ENCODE assay signal across 15 mouse cellular contexts in the genomic region with DNA sequence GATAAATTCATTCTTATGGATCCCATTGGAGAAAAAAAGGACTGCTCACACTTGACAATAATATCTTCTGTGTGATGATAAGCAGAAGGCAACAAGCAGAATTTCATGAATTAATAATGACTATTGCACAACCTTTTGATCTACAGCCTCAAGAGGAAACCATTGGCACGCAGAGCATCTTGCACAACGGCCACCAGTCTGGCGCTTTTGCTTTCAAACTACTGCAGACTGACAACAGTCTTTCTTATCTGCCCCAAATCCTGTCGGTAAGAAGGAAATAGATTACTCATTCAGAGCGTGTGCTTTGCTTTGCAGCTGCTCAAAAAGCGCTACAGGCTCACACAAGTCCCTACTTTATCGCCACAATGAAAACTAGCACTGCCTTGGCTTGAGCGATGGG. TPM values are rescaled to one million over a fixed set of nuclear protein-coding genes. Genes with fewer than 3 reads are reported as not detected.
DNase-seq lines count a peak whose midpoint lies in the region; ATAC-seq and TF ChIP-seq lines count a peak whose summit lies in the region.
"Had no signal": no experiment of that assay in that cellular context is flagged by ENCODE, and none has a peak within 500 bp of the region (broad histone marks: within the 10 kb centered on the region; RNA-seq: fewer than 3 reads in every experiment).

No protein-coding gene starts in this region.

- no peak for TF ChIP-seq CTCF in gastrocnemius, adult 2 months (IDR thresholded peaks at IDR 0.05)

- intact Hi-C loops in gastrocnemius, adult 2 months (cut with DNase I): no loop called here

- H3K4me3 ChIP-seq in gastrocnemius, adult 2 months: no peak overlapping the region
- H3K4me3 ChIP-seq: hindbrain, embryonic 15.5 days; left cerebral cortex, adult 2 months had no signal

- peak; percentile 32 for ATAC-seq in CD4-positive, CD25-positive, alpha-beta regulatory T cell, adult 4 months
- peak; percentile 99 for ATAC-seq in common myeloid progenitor, adult 5-6 weeks (replicated peaks; ENCODE audit: low read depth, poor library complexity, severe bottlenecking)

- DNase-seq in gastrocnemius, adult 2 months: peak; percentile 31
- no peak for DNase-seq in gastrocnemius, postnatal 25 days
- DNase-seq in lung, postnatal 10 days: peak; percentile 46
- DNase-seq in cerebellum, postnatal 36 days: no peak
- DNase-seq in left cerebral cortex, adult 18-20 months (ENCODE audit: low spot score in 2 of 2): no peak
- no peak for DNase-seq in thymus, postnatal 14 days
- DNase-seq: B cell, adult 2 months; embryo, embryonic 11 days; kidney, postnatal 36 days; thymus, postnatal 25 days had no signal

- no peak overlapping the region for H3K27ac ChIP-seq in gastrocnemius, adult 2 months
- H3K27ac ChIP-seq: hindbrain, embryonic 15.5 days; left cerebral cortex, adult 2 months; liver, embryonic 14.5 days had no signal

RNA-seq across cellular contexts. Expression of gene Stxbp4, which starts 51.7 kb away (rescaled TPM):
- total RNA-seq in gastrocnemius, adult 2 months (2021): 10 to 100 TPM; 14.8 to 16.8 TPM
- total RNA-seq in gastrocnemius, postnatal 25 days (2021): 10 to 100 TPM; 14.7 to 16.0 TPM
- 1 to 10 TPM; 4.5 to 5.3 TPM for polyA plus RNA-seq in CD4-positive, CD25-positive, alpha-beta regulatory T cell, adult 4 months (2017; shearing (Covaris generic))
- 9.0 and 9.1 TPM in 2 replicates for total RNA-seq in common myeloid progenitor, adult 5-6 weeks (2017)
- 10 to 100 TPM; 10.6 to 11.4 TPM for total RNA-seq in left cerebral cortex, adult 18-20 months (2021)

RNA-seq across cellular contexts. Expression of gene Cox11, which starts 51.8 kb away (rescaled TPM):
- total RNA-seq in gastrocnemius, adult 2 months (2021): 10 to 100 TPM; 20.1 to 27.9 TPM
- 10 to 100 TPM; 20.8 to 25.0 TPM for total RNA-seq in gastrocnemius, postnatal 25 days (2021)
- polyA plus RNA-seq in CD4-positive, CD25-positive, alpha-beta regulatory T cell, adult 4 months (2017; shearing (Covaris generic)): 10 to 100 TPM; 23.5 to 30.2 TPM
- 14.7 and 36.2 TPM in 2 replicates for total RNA-seq in common myeloid progenitor, adult 5-6 weeks (2017)
- total RNA-seq in left cerebral cortex, adult 18-20 months (2021): 10 to 100 TPM; 26.4 to 30.5 TPM

Comparison
In these comparisons a context has a peak if more than half of its experiments do, and no peak if none do; other contexts are left out.
1. DNase-seq: peak in gastrocnemius, adult 2 months (single experiment) and lung, postnatal 10 days (single experiment); none in gastrocnemius, postnatal 25 days (single experiment), cerebellum, postnatal 36 days (0 of 2), left cerebral cortex, adult 18-20 months (0 of 2) and thymus, postnatal 14 days (single experiment).